Mouse (Mus musculus) liver, embryonic 14.5 days (tissue): ENCODE data around the gene Tc2n. TPM values are rescaled to one million over a fixed set of nuclear protein-coding genes. Genes with fewer than 3 reads are reported as not detected.

ENCODE experiments used
- ATAC-seq: fragments of 200-750 bp; cut with Nextera tagmentation; 2 replicates; pipeline ENCODE4 v1.8.0; 2017; ENCODE audit warnings: moderate number of reproducible peaks, mild to moderate bottlenecking, moderate library complexity; ENCODE audit not compliant: insufficient read depth
- DNase-seq, 3 experiments: peaks; one replicate each; pipeline ENCODE4 v3.0.0-alpha.2; 2012 to 2013; ENCODE audit warnings: low read depth in 3 of 3, low spot score in 3 of 3
- H3K27ac ChIP-seq: fragments of 300-500 bp; sonication (generic); 2 replicates; pipeline ENCODE4 v1.5.1; 2014; ENCODE audit warnings: moderate library complexity, mild to moderate bottlenecking, control low read depth, inconsistent platforms
- H3K27me3 ChIP-seq: fragments of 300-500 bp; sonication (generic); 2 replicates; pipeline ENCODE4 v1.6.1; 2014; ENCODE audit warnings: mild to moderate bottlenecking, low read length, moderate library complexity; ENCODE audit not compliant: control insufficient read depth, insufficient read depth
- H3K36me3 ChIP-seq: fragments of 300-500 bp; sonication (generic); replicated peaks from 2 replicates; pipeline ENCODE4 v1.6.1; 2014; ENCODE audit warnings: low read depth; ENCODE audit not compliant: control insufficient read depth, insufficient read depth
- H3K4me1 ChIP-seq, 2 experiments: fragments of 200-500 bp in 1 of 2; fragments of 300-500 bp in 1 of 2; sonication (generic) in 1 of 2; replicated peaks; 2 replicates each; pipeline ENCODE4 v1.6.1; 2012 to 2014; ENCODE audit warnings: antibody characterized with exemption in 1 of 2, inconsistent platforms in 1 of 2, low read length in 1 of 2; ENCODE audit not compliant: control insufficient read depth in 2 of 2, insufficient read depth in 2 of 2
- H3K4me2 ChIP-seq: fragments of 300-500 bp; sonication (generic); 2 replicates; pipeline ENCODE4 v1.6.1; 2014; ENCODE audit warnings: low read depth, mild to moderate bottlenecking, control low read depth, moderate library complexity
- H3K4me3 ChIP-seq, 2 experiments: fragments of 200-500 bp in 1 of 2; fragments of 300-500 bp in 1 of 2; sonication (generic) in 1 of 2; 2 replicates each; pipeline ENCODE4 v1.5.1; 2012 to 2014; ENCODE audit warnings: low read depth in 2 of 2, low read length in 2 of 2, mild to moderate bottlenecking in 2 of 2, control low read depth in 1 of 2, inconsistent platforms in 1 of 2, moderate library complexity in 1 of 2; ENCODE audit not compliant: insufficient read depth in 1 of 2
- H3K9ac ChIP-seq: fragments of 300-500 bp; sonication (generic); replicated peaks from 2 replicates; pipeline ENCODE4 v1.6.1; 2014; ENCODE audit warnings: mild to moderate bottlenecking, control low read depth, moderate library complexity
- H3K9me3 ChIP-seq: fragments of 300-500 bp; sonication (generic); 2 replicates; pipeline ENCODE4 v1.6.1; 2016; ENCODE audit warnings: low read length, mixed read lengths; ENCODE audit not compliant: control insufficient read depth
- CTCF ChIP-seq: IDR thresholded peaks from 2 replicates; pipeline ENCODE4 v1.5.1; 2016; ENCODE audit warnings: antibody characterized with exemption, low read depth, control low read depth
- EP300 ChIP-seq: IDR thresholded peaks from 2 replicates; pipeline ENCODE4 v1.6.1; 2016; ENCODE audit warnings: antibody characterized with exemption, low read depth
- WGBS: fragments of 180-500 bp; shearing (Covaris S2); extraction: QIAGEN DNeasy Blood & Tissue Kit; methylation state at CpG from one replicate; pipeline ENCODE4 v1.1.7; 2014; ENCODE audit not compliant: insufficient replicate concordance; 5-methylcytosine and 5-hydroxymethylcytosine counted together
- polyA plus RNA-seq, 2 experiments: library from polyadenylated mRNA; depleted of rRNA in 1 of 2; stranded (reverse) in 1 of 2; unstranded in 1 of 2; fragments of >200 nt; fragmentation: Nextera tagmentation in 1 of 2; extraction: Ambion mirVana in 1 of 2; gene quantifications; 2 replicates each; pipeline versions ENCODE4 v1.2.1 to v1.2.3; 2012 to 2014

Gene Tc2n
- polyA plus RNA-seq, 2 experiments: 0.02 to 0.04 TPM

- 71% methylated on average over 5 of the region's 5 CpGs for WGBS
- Histone ChIP-seq H3K9ac (no peak overlapping the region), H3K4me2 (no peak overlapping the region), H3K27ac (no peak overlapping the region), H3K9me3 (no peaks in the 10 kb centered on the region), H3K27me3 (no peaks in the 10 kb centered on the region), H3K4me1 (no peaks in the 10 kb centered on the region), H3K36me3 (no peaks in the 10 kb centered on the region), H3K4me3 (no peak overlapping the region)
- TF ChIP-seq CTCF (no peak; the same call in 1 of the 2 replicates), EP300 (no peak)
- DNase-seq (no peak), ATAC-seq (no peak)
These were observed 43.7 kb upstream of the Tc2n start for GRCm38 (mm10) chr12:101762054-101762453.

GRCm38 (mm10) chr12:101759440-101760045, 41.2 kb upstream of the Tc2n start:
- Histone ChIP-seq H3K27ac (no peak overlapping the region), H3K4me3 (no peak overlapping the region), H3K27me3 (no peaks in the 10 kb centered on the region), H3K36me3 (no peaks in the 10 kb centered on the region), H3K9me3 (no peaks in the 10 kb centered on the region), H3K4me1 (no peaks in the 10 kb centered on the region), H3K4me2 (no peak overlapping the region), H3K9ac (no peak overlapping the region)
- 36% methylated on average over 6 of the region's 6 CpGs for WGBS
- no peak for TF ChIP-seq CTCF
- no peak for TF ChIP-seq EP300
- ATAC-seq (no peak), DNase-seq (no peak)

GRCm38 (mm10) chr12:101758698-101759097, 40.4 kb upstream of the Tc2n start:
- no peak overlapping the region for H3K27ac ChIP-seq
- H3K27me3 ChIP-seq: no peaks in the 10 kb centered on the region
- no peak overlapping the region for H3K9ac ChIP-seq
- no peaks in the 10 kb centered on the region for H3K4me1 ChIP-seq
- DNase-seq (no peak), ATAC-seq (no peak)
- H3K9me3 ChIP-seq: no peaks in the 10 kb centered on the region
- TF ChIP-seq EP300 (no peak), CTCF (no peak)
- no peak overlapping the region for H3K4me3 ChIP-seq
- H3K36me3 ChIP-seq: no peaks in the 10 kb centered on the region
- H3K4me2 ChIP-seq: no peak overlapping the region

- Histone ChIP-seq H3K36me3 (no peaks in the 10 kb centered on the region), H3K4me2 (no peak overlapping the region), H3K4me1 (no peaks in the 10 kb centered on the region), H3K9me3 (no peaks in the 10 kb centered on the region), H3K4me3 (no peak overlapping the region), H3K27ac (no peak overlapping the region), H3K9ac (no peak overlapping the region), H3K27me3 (no peaks in the 10 kb centered on the region)
- WGBS: 46% methylated on average over 2 of the region's 2 CpGs
- TF ChIP-seq CTCF: no peak
- no peak for DNase-seq
- ATAC-seq: no peak
These were observed 24.1 kb upstream of the Tc2n start for GRCm38 (mm10) chr12:101742375-101742774.

- WGBS: 19% methylated on average over 2 of the region's 2 CpGs
- TF ChIP-seq EP300: no peak
- TF ChIP-seq CTCF: no peak
- ATAC-seq: no peak
- Histone ChIP-seq H3K4me2 (no peak overlapping the region), H3K27ac (no peak overlapping the region), H3K27me3 (no peaks in the 10 kb centered on the region), H3K9ac (no peak overlapping the region), H3K9me3 (no peaks in the 10 kb centered on the region), H3K4me3 (no peak overlapping the region), H3K4me1 (no peaks in the 10 kb centered on the region), H3K36me3 (no peaks in the 10 kb centered on the region)
- DNase-seq: no peak
These were observed 22.2 kb upstream of the Tc2n start for GRCm38 (mm10) chr12:101740486-101740885.
